Mouse (Mus musculus) bone marrow macrophage, adult 2 months (primary cell): Measurements from ENCODE around the gene Tet1. TPM values are rescaled to one million over a fixed set of nuclear protein-coding genes. Genes with fewer than 3 reads are reported as not detected.
A peak's percentile ranks its signal among the peaks of the same experiment; 100 is the strongest.

ENCODE experiments used
- H3K27ac ChIP-seq: 2 replicates; pipeline ENCODE4 v1.5.1; 2012; ENCODE audit warnings: low read depth, low read length; ENCODE audit not compliant: insufficient read depth
- H3K4me1 ChIP-seq: 2 replicates; pipeline ENCODE4 v1.6.1; 2012; ENCODE audit warnings: low read length; ENCODE audit not compliant: control insufficient read depth, insufficient read depth
- H3K4me3 ChIP-seq: 2 replicates; pipeline ENCODE4 v1.5.1; 2012; ENCODE audit warnings: mild to moderate bottlenecking, low read length, moderate library complexity; ENCODE audit not compliant: insufficient read depth
- CTCF ChIP-seq: IDR thresholded peaks from 2 replicates; pipeline ENCODE4 v1.5.1; 2012; ENCODE audit warnings: low read depth, mild to moderate bottlenecking, low read length, moderate library complexity
- POLR2A ChIP-seq: IDR thresholded peaks from 2 replicates; pipeline ENCODE4 v1.6.1; 2012; ENCODE audit warnings: mild to moderate bottlenecking, low read depth, low read length, borderline replicate concordance
- polyA plus RNA-seq: library from polyadenylated mRNA; stranded (reverse); fragments of >200 nt; gene quantifications from 2 replicates; pipeline ENCODE4 v1.2.4, GENCODE M21; 2012; ENCODE audit not compliant: missing spikeins, insufficient read depth, insufficient read length

Gene Tet1
- polyA plus RNA-seq, 1 experiment = 0.67 TPM

DNA sequence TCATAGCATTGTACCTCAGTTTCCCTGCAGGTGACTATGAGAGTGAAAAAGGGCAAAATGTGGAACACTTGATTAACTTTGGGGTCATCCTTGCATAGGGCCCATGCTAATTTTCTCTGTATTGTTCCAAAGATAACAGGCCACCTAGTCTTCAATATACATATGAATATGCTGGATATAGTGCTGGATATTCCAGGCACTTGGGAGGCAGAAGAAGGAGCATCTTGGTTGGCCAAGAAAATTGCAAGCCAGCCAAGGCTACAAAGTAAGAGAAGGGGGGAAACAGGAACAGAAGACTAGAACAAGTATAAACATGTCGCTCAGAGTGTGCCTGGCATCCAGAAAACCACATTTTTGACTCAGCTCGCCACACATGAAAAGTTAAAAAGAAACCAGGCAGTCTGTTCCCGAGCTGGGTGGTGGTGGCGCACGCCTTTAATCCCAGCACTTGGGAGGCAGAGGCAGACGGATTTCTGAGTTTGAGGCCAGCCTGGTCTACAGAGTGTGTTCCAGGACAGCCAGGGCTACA, 15.4 kb downstream of the Tet1 start:
- no peak overlapping the region for H3K27ac ChIP-seq
- TF ChIP-seq CTCF = no peak
- TF ChIP-seq POLR2A = no peak

DNA sequence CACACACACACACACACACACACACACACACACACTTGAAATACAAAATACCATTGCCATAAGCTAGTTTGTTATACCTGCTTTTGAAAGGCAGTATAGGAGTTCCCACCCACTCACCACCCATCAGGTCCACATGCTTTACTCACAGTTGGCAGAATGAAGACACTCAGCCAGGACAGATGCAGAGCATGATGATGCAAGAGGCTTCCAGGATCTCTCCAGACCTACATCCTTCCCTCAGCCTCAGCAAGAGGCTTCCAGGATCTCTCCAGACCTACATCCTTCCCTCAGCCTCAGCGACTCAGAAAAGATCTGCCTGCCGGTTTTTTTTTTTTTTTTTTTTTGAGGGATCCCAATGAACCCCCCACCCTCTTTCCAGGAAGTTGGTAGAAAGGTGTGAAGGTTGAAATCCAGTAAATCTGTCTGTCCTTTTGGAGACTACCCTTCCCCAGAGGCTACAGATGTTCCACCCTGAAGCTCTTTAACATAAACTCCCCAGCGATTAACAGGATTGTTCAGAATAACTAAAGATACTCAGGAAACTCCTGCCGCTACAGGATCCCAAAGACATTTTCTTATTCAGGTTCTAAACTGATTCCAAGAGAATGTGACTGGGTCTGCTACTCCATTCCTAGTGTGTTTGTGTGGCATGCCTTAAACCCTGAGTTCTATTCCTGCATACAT, 16.1 kb downstream of the Tet1 start:
- no peak for TF ChIP-seq CTCF
- TF ChIP-seq POLR2A = no peak
- no peak overlapping the region for H3K27ac ChIP-seq
- peaks cover 10% of the 10 kb centered on the region for H3K4me1 ChIP-seq
- H3K4me3 ChIP-seq = no peak overlapping the region

More for the DNA sequence above, 15.4 kb downstream of the Tet1 start:
- no peak overlapping the region for H3K4me3 ChIP-seq
- H3K4me1 ChIP-seq = peaks cover 10% of the 10 kb centered on the region

- TF ChIP-seq CTCF (no peak), POLR2A (no peak)
- H3K27ac ChIP-seq = no peak overlapping the region
Measured at GRCm38 (mm10) chr10:62891025-62891424, 17.8 kb downstream of the Tet1 start.

DNA sequence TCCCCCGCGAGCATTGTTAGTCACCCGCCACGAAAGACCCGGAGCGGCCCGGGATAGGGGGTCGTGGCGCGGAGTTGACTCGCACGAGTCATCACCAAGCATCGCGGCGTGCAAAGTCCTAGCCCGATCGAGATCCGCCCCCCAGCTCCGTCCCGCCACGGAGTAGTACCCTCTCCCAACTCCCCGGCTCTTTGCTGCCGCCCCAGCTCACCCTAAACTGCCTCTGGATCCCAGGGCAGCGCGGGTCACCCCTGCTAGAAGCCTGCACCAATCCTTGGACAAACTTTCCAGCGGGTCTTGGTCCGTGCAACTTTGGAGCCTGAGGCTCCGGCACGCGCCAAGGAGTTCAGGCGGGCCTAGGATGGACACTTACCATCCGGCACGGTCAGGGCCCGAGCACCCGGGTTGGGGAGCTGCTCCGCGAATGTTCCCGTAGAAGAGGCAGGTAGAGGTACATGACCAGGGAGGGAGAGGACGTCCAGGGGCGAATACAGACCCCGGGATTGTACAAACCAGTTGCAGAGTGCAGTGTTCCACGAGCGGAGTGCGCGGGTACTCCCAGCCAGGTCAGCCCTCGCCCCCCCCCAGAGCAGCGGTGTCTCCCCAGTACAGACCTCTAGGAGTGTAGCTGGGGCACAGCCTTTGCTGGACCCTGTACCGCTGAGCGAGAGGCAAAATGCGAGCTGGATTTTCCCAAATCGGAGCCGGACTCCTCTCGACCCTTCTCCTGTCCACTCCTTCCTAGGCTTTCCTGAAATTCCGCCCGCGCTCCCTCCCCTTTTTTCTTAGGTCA, 21.8 kb downstream of the Tet1 start:
- no peak overlapping the region for H3K27ac ChIP-seq
- H3K4me3 ChIP-seq = peak overlapping the region; percentile 54
- 0 out of 2 replicates have a peak, but pooled peaks cover 2% of the 10 kb centered on the region for H3K4me1 ChIP-seq
- TF ChIP-seq POLR2A (no peak), CTCF (no peak)

More at GRCm38 (mm10) chr10:62891025-62891424, 17.8 kb downstream of the Tet1 start:
- Histone ChIP-seq H3K4me1 (peaks cover 8% of the 10 kb centered on the region), H3K4me3 (no peak overlapping the region)

DNA sequence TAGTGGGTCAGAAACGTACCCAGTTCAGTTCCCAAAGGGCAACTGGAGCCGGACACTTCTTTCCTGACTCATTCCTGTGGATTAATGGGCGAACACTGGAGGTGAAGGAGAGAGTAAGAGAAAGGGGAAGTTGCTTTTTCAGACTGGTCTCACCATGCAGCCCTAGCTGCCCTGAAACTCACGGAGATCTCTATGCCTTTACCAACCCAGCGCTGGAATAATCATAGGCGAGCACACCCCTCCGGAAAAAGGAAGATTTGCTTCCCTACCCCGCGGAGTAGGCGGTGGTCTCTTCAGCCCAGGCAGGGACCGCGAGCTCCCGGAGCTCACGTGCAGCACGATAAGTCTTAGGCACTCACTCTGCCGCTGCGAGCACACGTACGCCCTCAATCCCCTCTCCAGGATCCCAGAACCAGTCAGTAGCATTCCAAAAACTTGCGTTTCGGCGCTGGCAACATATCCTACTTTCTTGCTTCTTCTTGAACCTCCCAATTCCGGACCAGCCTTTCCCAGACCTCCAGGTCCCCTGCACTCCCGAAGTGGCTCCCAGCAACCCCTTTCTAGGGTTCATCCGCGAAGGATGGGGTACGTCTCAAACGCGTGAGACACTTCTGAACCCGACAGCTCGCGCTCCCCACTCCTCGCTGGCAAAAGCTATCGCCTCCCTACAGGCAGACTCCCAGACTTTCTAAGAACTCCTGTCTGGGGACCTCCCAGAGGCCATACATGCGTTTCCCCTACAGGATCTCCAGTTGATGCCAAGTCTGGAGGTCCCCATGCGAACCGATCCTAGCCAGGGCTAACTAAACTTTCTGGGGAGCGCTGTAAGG, 22.6 kb downstream of the Tet1 start:
- no peak overlapping the region for H3K27ac ChIP-seq
- H3K4me1 ChIP-seq = 0 out of 2 replicates have a peak, but pooled peaks cover 2% of the 10 kb centered on the region
- no peak for TF ChIP-seq POLR2A
- TF ChIP-seq CTCF = no peak
- H3K4me3 ChIP-seq = peak overlapping the region; percentile 54

DNA sequence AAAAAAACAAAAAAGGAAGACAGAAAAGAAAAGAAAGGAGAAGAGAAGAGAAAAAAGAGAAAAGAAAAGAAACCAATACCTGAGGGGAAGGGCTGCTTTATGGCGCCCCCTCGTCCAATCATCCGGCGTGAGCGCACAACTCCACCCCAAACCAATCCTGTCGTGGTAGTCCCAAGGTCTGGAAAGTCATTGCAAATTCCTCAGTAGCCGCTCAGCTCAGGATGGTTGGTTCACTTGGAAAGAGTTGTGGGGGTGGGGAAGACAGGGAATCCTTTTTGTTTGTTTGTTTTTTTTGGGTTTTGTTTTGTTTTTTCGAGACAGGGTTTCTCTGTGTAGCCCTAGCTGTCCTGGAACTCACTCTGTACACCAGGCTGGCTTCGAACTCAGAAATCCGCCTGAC, 23.3 kb downstream of the Tet1 start:
- H3K27ac ChIP-seq = no peak overlapping the region
- H3K4me3 ChIP-seq = peak overlapping the region; percentile 54; the same call in 1 of the 2 replicates
- no peak for TF ChIP-seq POLR2A
- no peak for TF ChIP-seq CTCF
- 0 out of 2 replicates have a peak, but pooled peaks cover 2% of the 10 kb centered on the region for H3K4me1 ChIP-seq

- Histone ChIP-seq H3K4me1 (0 out of 2 replicates have a peak, but pooled peaks cover 2% of the 10 kb centered on the region), H3K27ac (no peak overlapping the region), H3K4me3 (no peak overlapping the region)
- no peak for TF ChIP-seq POLR2A
- no peak for TF ChIP-seq CTCF
Measured at GRCm38 (mm10) chr10:62884517-62884916, 24.3 kb downstream of the Tet1 start.

- H3K27ac ChIP-seq = no peak overlapping the region
- H3K4me1 ChIP-seq = 0 out of 2 replicates have a peak, but pooled peaks cover 2% of the 10 kb centered on the region
- no peak for TF ChIP-seq POLR2A
- no peak overlapping the region for H3K4me3 ChIP-seq
Measured at GRCm38 (mm10) chr10:62883933-62884372, 24.8 kb downstream of the Tet1 start.

- TF ChIP-seq POLR2A = no peak
- TF ChIP-seq CTCF = peak; percentile 55; the same call in 1 of the 2 replicates
- no peak overlapping the region for H3K27ac ChIP-seq
- H3K4me1 ChIP-seq = 0 out of 2 replicates have a peak, but pooled peaks cover 2% of the 10 kb centered on the region
- no peak overlapping the region for H3K4me3 ChIP-seq
Measured at GRCm38 (mm10) chr10:62881211-62881610, 27.6 kb downstream of the Tet1 start.

GRCm38 (mm10) chr10:62878056-62878455, 30.7 kb downstream of the Tet1 start:
- Histone ChIP-seq H3K4me3 (no peak overlapping the region), H3K4me1 (no peaks in the 10 kb centered on the region), H3K27ac (no peak overlapping the region)
- no peak for TF ChIP-seq POLR2A
- no peak for TF ChIP-seq CTCF
